Mouse (Mus musculus) brain, embryonic 14.5 days (tissue): ENCODE results near the gene Cttnbp2.

Source experiments
- CTCF ChIP-seq: fragments of 200-500 bp; IDR thresholded peaks from 2 replicates; pipeline ENCODE4 v1.5.1; 2012; ENCODE audit warnings: inconsistent platforms, mild to moderate bottlenecking, moderate library complexity, borderline replicate concordance; ENCODE audit not compliant: insufficient read depth, insufficient read length; ENCODE audit errors: extremely low read depth
- POLR2A ChIP-seq: fragments of 200-500 bp; IDR thresholded peaks from 2 replicates; pipeline ENCODE4 v1.6.1; 2012; ENCODE audit warnings: mild to moderate bottlenecking, inconsistent platforms, borderline replicate concordance; ENCODE audit not compliant: poor library complexity, insufficient read depth, insufficient read length, severe bottlenecking; ENCODE audit errors: extremely low read depth

DNA sequence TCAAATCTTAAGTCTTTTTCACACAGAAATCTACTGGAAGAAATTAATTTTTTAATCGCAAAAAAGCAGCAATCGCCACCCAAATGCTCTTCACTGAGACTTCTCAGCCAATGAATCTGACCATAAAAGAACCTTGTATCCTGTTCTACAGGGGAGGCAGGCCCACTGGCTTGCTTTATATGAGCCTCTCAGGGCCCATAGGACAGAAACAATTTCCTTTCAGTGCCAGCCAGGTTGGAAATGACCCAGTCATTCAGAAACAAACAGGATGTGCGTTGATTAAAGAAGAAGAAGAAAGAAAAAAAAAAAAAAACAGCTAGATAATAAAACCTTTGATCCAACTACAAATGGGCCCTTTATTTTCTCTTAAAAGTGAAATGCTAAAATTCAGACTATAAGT lies 68.3 kb downstream of the Cttnbp2 start:
- TF ChIP-seq CTCF, result no peak
- no peak for TF ChIP-seq POLR2A
